Mouse (Mus musculus) left cerebral cortex, postnatal 25 days (tissue): ENCODE measurements at regions not wholly inside any gene's neighbourhood (a gene's known extent, or its start where the extent isn't known, plus 50 kb on each side); places are given as distances from the start of the nearest gene placed in this dataset.
A peak's percentile ranks its signal among the peaks of the same experiment; 100 is the strongest.
"Not testable (repeated sequence)": the region's sequence is repeated elsewhere in the genome, so short reads cannot be mapped to it uniquely, and the experiment has no call there.

ENCODE experiments used
- DNase-seq, 2 experiments: peaks; one replicate each; pipeline ENCODE4 v3.0.0; 2022; ENCODE audit warnings: low spot score in 2 of 2, mixed read lengths in 1 of 2
- intact Hi-C: fragments of 180-260 bp; cut with DNase I; formaldehyde crosslinking; loops from one replicate; pipeline ENCODE4 v1.15.1; 2025

DNA sequence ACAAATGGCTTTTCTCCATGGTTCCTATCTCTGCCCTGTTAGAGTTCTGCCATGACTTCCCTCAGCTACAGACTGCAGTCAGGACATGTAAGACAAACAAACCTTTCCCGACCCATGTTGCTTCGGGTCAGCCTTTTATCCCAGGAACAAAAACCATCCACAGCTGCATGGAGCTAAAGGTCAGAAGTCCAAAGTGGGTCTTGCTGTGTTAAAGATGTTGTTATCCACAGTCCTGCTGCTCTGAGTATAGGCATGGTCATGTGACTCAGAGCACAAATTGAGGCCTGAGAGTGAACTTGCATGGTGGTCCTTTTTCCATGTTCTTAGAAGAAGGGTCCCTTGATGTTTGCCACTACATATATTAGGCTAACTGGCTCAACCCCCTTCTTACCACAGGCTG lies 296.5 kb upstream of the Cdh4 start:
- no peak for DNase-seq
- intact Hi-C loops = no loop called here

GRCm38 (mm10) chr2:179146274-179146673 lies 296.0 kb upstream of the Cdh4 start:
- no peak for DNase-seq
- intact Hi-C loops = no loop called here

GRCm38 (mm10) chr2:179148194-179148593 lies 294.0 kb upstream of the Cdh4 start:
- intact Hi-C loops = no loop called here
- DNase-seq = no peak

- intact Hi-C loops = no loop called here
- DNase-seq = no peak
These were observed 293.6 kb upstream of the Cdh4 start for GRCm38 (mm10) chr2:179148667-179149066.

- no peak for DNase-seq
- intact Hi-C loops = no loop called here
These were observed 283.4 kb upstream of the Cdh4 start for GRCm38 (mm10) chr2:179158881-179159280.

DNA sequence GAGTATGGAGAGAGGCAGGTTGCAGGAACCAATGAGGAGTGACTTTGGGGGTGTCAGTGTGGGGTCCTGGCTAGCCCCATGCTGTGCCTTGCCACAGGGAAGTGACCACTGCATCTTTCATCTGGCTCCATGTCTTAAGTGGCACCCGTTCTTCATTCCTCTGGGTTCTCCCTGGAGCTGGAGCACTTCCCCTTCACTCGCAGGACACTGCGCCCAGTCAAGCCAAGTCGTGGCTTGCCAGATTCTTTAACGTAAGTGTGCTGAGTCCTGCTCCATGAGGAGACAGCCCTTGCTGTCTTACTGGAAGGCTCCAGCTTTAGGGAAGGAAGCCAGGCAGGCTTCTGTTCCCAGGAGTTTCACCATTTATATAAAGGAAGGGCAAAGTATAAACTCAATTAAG lies 279.1 kb upstream of the Cdh4 start:
- DNase-seq = no peak
- intact Hi-C loops = no loop called here

- no peak for DNase-seq
- intact Hi-C loops = no loop called here
These were observed 272.1 kb upstream of the Cdh4 start for GRCm38 (mm10) chr2:179170157-179170556.

- DNase-seq = no peak
- intact Hi-C loops = no loop called here
These were observed 271.6 kb upstream of the Cdh4 start for GRCm38 (mm10) chr2:179170608-179171007.

GRCm38 (mm10) chr2:179176835-179177530 lies 265.2 kb upstream of the Cdh4 start:
- intact Hi-C loops, DNase-seq: not testable (repeated sequence)

- intact Hi-C loops = no loop called here
- no peak for DNase-seq
These were observed 260.9 kb upstream of the Cdh4 start for GRCm38 (mm10) chr2:179181366-179181765.

DNA sequence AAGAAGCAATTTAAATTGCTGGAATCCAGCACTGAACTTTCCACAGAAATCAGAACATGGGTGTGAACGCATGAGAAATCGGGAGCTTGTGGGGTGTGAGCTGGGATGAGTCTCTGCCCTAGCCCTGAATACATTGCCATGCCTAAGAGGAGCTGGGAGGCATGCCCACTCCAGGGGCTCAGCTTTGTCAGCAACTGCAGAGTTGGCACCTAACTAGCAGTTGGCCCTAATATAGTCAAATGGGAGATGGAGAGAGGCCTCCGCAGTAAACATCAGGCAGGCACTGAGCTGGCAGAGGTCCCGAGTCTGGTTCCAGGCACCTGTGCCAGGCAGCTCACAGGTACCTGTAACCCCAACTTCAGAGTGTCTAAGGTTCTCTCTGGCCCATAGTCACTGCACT lies 260.1 kb upstream of the Cdh4 start:
- intact Hi-C loops = no loop called here
- no peak for DNase-seq

DNA sequence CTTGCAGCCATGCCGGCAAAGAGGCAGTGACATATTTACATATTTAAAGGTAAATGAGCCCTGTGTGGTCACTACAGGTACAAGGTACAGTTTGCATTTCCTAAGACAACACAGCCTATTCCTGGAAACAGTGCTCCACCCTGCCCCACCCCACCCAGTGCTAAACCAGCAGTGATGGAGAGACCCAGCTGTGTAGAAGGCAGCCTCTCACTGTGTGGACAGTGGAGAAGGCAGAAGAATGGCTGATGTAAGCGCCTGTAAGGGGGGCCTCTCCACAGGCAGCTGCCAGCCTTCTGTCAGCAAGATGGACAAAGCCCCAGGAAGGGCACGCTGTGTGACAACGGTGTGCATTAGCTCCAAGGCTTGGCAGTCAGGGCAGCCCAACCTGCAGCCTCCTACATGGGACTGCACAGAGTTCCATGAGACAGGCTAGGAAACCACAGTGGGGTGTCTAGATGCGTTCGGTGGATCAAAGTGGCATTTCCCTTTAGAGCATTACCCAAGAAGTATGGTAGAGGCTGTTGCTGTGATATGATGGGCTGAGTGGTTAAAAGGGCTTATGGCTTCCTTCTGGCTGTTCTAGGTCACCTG lies 249.2 kb upstream of the Cdh4 start:
- DNase-seq = no peak
- intact Hi-C loops = loop anchor here (5.0 to 10.0 kb wide), 4 partner anchors 121 to 686 kb away; no protein-coding TSS in a partner anchor

GRCm38 (mm10) chr2:179193507-179194160 lies 248.6 kb upstream of the Cdh4 start:
- intact Hi-C loops = loop anchor here (5.0 to 10.0 kb wide), 4 partner anchors 121 to 686 kb away; no protein-coding TSS in a partner anchor
- DNase-seq = peak; percentile 72 to 74

- intact Hi-C loops = loop anchor here (10.0 kb wide), 2 partner anchors 213 to 573 kb away; no protein-coding TSS in a partner anchor
These were observed 244.8 kb upstream of the Cdh4 start for GRCm38 (mm10) chr2:179197471-179197870.

DNA sequence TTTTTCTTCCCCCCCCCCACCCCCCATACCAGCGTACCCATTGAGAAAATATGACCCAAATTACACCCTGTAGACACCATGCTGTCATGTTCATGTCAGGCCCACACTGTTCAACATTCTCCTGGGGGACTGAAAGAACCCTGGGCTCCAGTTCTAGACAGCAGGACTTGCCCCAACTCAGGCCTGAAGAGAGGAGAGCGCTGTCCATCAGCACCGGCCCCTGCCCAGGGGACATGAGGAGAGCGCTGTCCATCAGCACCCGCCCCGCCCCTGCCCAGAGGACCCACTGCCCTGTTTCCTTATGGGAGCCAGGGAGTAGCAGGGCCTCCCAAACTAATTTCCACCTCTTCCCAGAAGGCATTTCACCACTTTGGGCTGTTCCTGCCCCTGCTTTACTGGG lies 241.7 kb upstream of the Cdh4 start:
- DNase-seq = no peak
- intact Hi-C loops = no loop called here

More at GRCm38 (mm10) chr2:179197471-179197870, 244.8 kb upstream of the Cdh4 start:
- no peak for DNase-seq

- intact Hi-C loops = no loop called here
- no peak for DNase-seq
These were observed 231.9 kb upstream of the Cdh4 start for GRCm38 (mm10) chr2:179210164-179210805.

DNA sequence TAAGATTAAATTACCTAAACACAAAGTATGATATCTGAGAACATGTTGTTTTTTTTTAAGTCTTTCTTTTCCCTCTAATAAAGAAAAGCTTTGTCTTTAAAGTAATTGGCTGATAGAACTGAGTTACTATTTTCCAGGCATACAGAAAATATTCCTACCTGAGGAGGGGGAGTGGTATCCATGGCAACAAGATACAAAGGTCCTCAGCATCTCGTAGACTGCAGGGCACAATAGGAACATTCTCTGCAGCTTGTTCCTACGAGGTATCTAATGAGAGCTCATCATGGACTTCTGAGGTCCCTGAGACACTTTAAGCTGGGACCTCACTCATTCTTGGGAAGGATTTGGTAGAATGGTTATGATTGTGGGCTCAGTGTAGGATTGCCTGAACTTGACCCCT lies 225.5 kb upstream of the Cdh4 start:
- intact Hi-C loops = no loop called here
- no peak for DNase-seq

- no peak for DNase-seq
- intact Hi-C loops = no loop called here
These were observed 214.1 kb upstream of the Cdh4 start for GRCm38 (mm10) chr2:179228096-179228495.

- intact Hi-C loops = no loop called here
- DNase-seq = no peak
These were observed 210.4 kb upstream of the Cdh4 start for GRCm38 (mm10) chr2:179231708-179232354.

DNA sequence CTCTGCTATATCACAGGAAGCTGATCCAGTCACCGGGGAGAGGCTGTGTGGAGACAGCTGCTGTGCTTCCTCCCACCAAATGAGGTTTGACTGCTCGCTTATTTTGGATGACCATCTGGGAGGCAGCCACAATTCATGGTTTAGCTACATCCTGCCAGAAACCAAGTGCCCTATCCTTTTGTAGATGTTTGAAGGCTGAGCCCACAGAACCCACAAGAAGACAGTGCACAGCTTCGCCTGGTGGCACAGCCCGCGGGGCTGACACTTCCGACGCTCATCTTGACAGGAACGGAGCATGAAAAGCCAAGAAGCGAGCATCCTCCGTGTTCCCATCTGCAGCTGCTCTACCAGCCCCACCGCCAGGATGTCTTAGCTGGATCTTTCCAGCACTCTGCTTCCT lies 204.1 kb upstream of the Cdh4 start:
- peak; percentile 57 to 87 for DNase-seq
- intact Hi-C loops = loop anchor here (2.0 to 5.0 kb wide), 2 partner anchors 153 to 196 kb away; no protein-coding TSS in a partner anchor
